Mouse (Mus musculus) lung, postnatal 0 days (tissue): ENCODE measurements at regions not wholly inside any gene's neighbourhood (a gene's known extent, or its start where the extent isn't known, plus 50 kb on each side); places are given as distances from the start of the nearest gene placed in this dataset.

Source experiments
- CTCF ChIP-seq: IDR thresholded peaks from 2 replicates; pipeline ENCODE4 v1.5.1; 2016; ENCODE audit warnings: antibody characterized with exemption, mild to moderate bottlenecking
- EP300 ChIP-seq: IDR thresholded peaks from 2 replicates; pipeline ENCODE4 v1.6.1; 2016; ENCODE audit warnings: antibody characterized with exemption, mild to moderate bottlenecking, control low read depth

- TF ChIP-seq CTCF = no peak
- no peak for TF ChIP-seq EP300
These were observed 149.8 kb upstream of the Jmjd1c start for GRCm38 (mm10) chr10:66946161-66946560.
